Mouse (Mus musculus) spleen, adult 2 months (tissue): ENCODE data around the gene 5830473C10Rik. TPM values are rescaled to one million over a fixed set of nuclear protein-coding genes. Genes with fewer than 3 reads are reported as not detected.
A peak's percentile ranks its signal among the peaks of the same experiment; 100 is the strongest.

Source experiments
- DNase-seq, 2 experiments: peaks; one replicate each; pipeline versions ENCODE4 v3.0.0 to v3.0.0-alpha.2; 2012 to 2021; ENCODE audit warnings: low spot score in 2 of 2, low read depth in 1 of 2
- H3K27ac ChIP-seq: fragments of 200-500 bp; 2 replicates; pipeline ENCODE4 v1.5.1; 2012; ENCODE audit warnings: low read length, inconsistent platforms; ENCODE audit not compliant: insufficient read depth
- H3K27me3 ChIP-seq: fragments of 200-500 bp; 2 replicates; pipeline ENCODE4 v1.6.1; 2012; ENCODE audit warnings: mild to moderate bottlenecking, moderate library complexity, low read length, inconsistent platforms; ENCODE audit not compliant: control insufficient read depth, insufficient read depth
- H3K36me3 ChIP-seq: fragments of 200-500 bp; 2 replicates; pipeline ENCODE4 v1.6.1; 2012; ENCODE audit warnings: mild to moderate bottlenecking, low read length, inconsistent platforms; ENCODE audit not compliant: control insufficient read depth, insufficient read depth
- H3K4me1 ChIP-seq: fragments of 200-500 bp; 2 replicates; pipeline ENCODE4 v1.6.1; 2011; ENCODE audit warnings: inconsistent platforms; ENCODE audit not compliant: control insufficient read depth, insufficient read depth, insufficient read length
- H3K4me3 ChIP-seq: fragments of 200-500 bp; 2 replicates; pipeline ENCODE4 v1.5.1; 2011; ENCODE audit warnings: mild to moderate bottlenecking, inconsistent platforms; ENCODE audit not compliant: insufficient read depth, insufficient read length; ENCODE audit errors: extremely low read depth
- CTCF ChIP-seq: fragments of 200-500 bp; IDR thresholded peaks from 2 replicates; pipeline ENCODE4 v1.5.1; 2011; ENCODE audit warnings: mild to moderate bottlenecking, inconsistent platforms; ENCODE audit not compliant: insufficient read depth, insufficient read length, insufficient replicate concordance; ENCODE audit errors: extremely low read depth
- POLR2A ChIP-seq: fragments of 200-500 bp; IDR thresholded peaks from 2 replicates; pipeline ENCODE4 v1.6.1; 2011; ENCODE audit warnings: low read depth, low read length, inconsistent platforms
- WGBS: fragments of 180-500 bp; shearing (Covaris S2); methylation state at CpG from one replicate; pipeline ENCODE4 v1.1.7; 2018; 5-methylcytosine and 5-hydroxymethylcytosine counted together
- polyA plus RNA-seq: library from polyadenylated mRNA; depleted of rRNA; stranded (reverse); fragments of >200 nt; gene quantifications from 2 replicates; pipeline ENCODE4 v1.2.3, GENCODE M21; 2012; rRNA removed

Gene 5830473C10Rik
- polyA plus RNA-seq, 1 experiment, result not detected

DNA sequence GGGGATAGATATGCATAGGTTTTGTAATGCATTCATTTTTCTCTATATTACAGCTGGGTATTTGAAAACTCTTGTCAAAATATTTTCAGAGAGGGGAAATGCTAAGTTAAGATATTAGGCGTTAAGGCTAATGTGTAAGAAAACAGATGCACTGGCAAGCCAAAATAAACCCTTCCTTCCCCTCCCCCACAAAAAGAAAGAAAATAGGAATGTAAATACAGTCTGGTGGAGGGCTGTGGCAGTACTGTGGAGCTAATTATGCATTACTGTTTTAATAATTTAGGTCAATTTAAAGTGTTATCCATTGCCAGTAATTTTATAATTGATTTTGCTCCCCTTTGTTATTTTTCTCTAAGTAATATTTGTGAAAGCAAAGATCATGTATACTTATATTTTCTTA, 67.6 kb downstream of the 5830473C10Rik start:
- peaks cover 8% of the 10 kb centered on the region; the same call in 1 of the 2 replicates for H3K4me1 ChIP-seq
- no peaks in the 10 kb centered on the region for H3K27me3 ChIP-seq
- no peak for DNase-seq
- no peak overlapping the region for H3K27ac ChIP-seq
- no peak for TF ChIP-seq POLR2A
- TF ChIP-seq CTCF, result no peak
- no peaks in the 10 kb centered on the region for H3K36me3 ChIP-seq
- 76% methylated on average over 1 of the region's 1 CpGs for WGBS
- H3K4me3 ChIP-seq, result no peak overlapping the region

GRCm38 (mm10) chr5:90634885-90635284, 74.0 kb downstream of the 5830473C10Rik start:
- DNase-seq, result no peak
- no peak overlapping the region for H3K27ac ChIP-seq
- no peaks in the 10 kb centered on the region for H3K4me1 ChIP-seq
- H3K4me3 ChIP-seq, result no peak overlapping the region
- no peaks in the 10 kb centered on the region for H3K36me3 ChIP-seq
- 91% methylated on average over 7 of the region's 7 CpGs for WGBS
- TF ChIP-seq POLR2A (no peak), CTCF (no peak)
- no peaks in the 10 kb centered on the region for H3K27me3 ChIP-seq

DNA sequence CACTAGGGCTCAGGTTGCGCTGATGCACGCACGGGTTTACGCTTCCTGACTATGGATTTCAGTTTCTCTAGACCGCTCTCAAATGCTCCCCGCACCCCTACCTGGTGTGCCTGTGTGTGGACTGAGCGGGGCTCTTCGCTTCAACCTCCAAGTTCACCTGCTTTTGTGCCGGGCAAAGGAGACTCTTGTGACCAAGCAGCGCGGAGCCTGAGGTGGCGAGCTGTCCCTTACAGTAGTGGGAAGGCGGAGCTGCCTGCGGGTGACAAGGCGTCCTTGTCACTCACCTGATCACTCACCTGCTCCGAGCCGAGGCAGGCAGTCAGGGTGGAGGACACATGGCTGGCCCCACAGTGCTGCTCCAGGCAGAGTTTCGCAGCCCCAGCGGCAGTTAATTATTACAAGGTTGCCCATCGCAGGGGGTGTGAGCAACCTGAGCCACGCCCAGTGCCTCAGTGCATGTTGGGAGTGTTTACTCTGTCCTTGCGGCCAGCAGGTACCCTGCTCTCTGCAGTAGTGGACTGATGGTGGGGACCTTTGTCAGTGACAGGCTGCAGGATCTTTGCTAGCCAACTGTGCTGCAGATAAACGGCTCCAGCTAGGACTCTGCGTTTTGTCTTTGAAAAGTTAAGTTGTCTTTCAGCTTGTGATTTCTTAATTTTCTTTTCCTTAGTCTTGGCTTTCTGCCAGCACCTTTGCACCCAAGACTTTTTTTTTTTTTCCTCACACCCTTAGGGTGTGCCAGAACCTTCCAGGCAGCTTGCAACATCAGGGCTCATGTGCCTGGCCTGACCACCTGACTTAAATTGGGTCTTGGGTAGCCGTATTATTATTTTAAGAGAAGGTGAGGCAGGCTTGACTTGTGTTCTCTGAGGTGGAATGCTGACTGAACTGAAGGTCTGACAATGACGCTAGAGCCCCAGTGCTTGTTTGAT, 79.6 kb downstream of the 5830473C10Rik start, which contains the start of gene Rassf6:
Rassf6 (minus strand) TSS at position 372 of the 932 bp plus-strand sequence.
- 13% methylated on average over 26 of the region's 26 CpGs for WGBS
- DNase-seq, result peak in 1 of 2 experiments; percentile 16
- Histone ChIP-seq H3K36me3 (no peaks in the 10 kb centered on the region), H3K4me1 (no peaks in the 10 kb centered on the region; the same call in 1 of the 2 replicates), H3K27ac (no peak within 1 kb of the TSS), H3K4me3 (peak within 1 kb of the TSS; percentile 56), H3K27me3 (no peaks in the 10 kb centered on the region)
- TF ChIP-seq CTCF, result no peak
- TF ChIP-seq POLR2A, result no peak

DNA sequence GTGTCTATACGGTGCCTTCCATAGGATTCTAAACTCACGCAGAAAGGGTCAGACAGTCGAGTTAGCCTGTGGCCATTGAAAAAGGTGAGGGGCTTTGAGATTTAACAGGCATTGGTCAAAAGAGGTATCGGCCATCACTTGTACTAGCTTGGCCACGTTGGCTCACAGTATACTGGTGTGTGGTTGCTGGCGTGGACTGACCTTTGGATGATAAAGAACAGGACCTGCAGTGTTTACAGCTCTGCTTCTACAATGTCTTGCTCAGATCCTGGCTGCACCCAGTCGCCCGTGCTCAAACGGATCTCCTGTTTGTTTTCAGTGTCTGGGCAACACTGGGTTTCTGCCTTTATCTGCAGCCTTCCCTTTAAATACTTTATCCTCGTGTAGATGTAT, 80.3 kb downstream of the 5830473C10Rik start:
- no peaks in the 10 kb centered on the region for H3K27me3 ChIP-seq
- 85% methylated on average over 10 of the region's 10 CpGs for WGBS
- no peaks in the 10 kb centered on the region; the same call in 1 of the 2 replicates for H3K4me1 ChIP-seq
- no peak for DNase-seq
- no peaks in the 10 kb centered on the region for H3K36me3 ChIP-seq
- no peak overlapping the region for H3K27ac ChIP-seq
- TF ChIP-seq CTCF (no peak), POLR2A (no peak)
- no peak overlapping the region for H3K4me3 ChIP-seq

- H3K4me1 ChIP-seq, result no peaks in the 10 kb centered on the region
- WGBS, result 71% methylated on average over 3 of the region's 3 CpGs
- no peaks in the 10 kb centered on the region for H3K27me3 ChIP-seq
- no peaks in the 10 kb centered on the region for H3K36me3 ChIP-seq
- no peak for DNase-seq
- no peak for TF ChIP-seq CTCF
- TF ChIP-seq POLR2A, result no peak
- no peak overlapping the region for H3K4me3 ChIP-seq
- H3K27ac ChIP-seq, result no peak overlapping the region
Observed at GRCm38 (mm10) chr5:90645579-90645978, 84.7 kb downstream of the 5830473C10Rik start.

DNA sequence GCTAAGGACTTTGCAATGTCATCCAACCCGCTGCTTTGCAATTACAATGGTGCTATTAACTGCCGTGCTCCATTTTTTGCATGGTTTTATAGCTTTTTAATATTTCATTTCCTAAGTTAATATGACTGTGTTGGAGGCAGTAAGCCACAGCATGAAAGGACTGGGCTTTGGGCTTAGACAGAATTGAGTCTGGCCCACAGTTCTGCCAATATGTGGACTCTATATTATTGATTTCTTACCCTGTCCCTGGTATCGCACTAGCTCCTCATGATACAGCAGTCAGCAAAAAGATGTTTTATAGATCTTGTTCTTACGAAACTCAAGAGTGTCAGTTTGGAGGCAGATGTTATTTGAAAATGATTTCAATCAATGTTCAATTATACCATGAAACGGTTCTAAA, 85.5 kb downstream of the 5830473C10Rik start:
- Histone ChIP-seq H3K27ac (no peak overlapping the region; the same call in 1 of the 2 replicates), H3K27me3 (no peaks in the 10 kb centered on the region), H3K4me1 (no peaks in the 10 kb centered on the region), H3K4me3 (no peak overlapping the region), H3K36me3 (no peaks in the 10 kb centered on the region)
- 90% methylated on average over 5 of the region's 5 CpGs for WGBS
- DNase-seq, result no peak
- TF ChIP-seq CTCF (no peak), POLR2A (no peak)

Other genes starting within 250 kb of the 5830473C10Rik start
- gene Ankrd17, start 194.5 kb upstream of the 5830473C10Rik start, polyA plus RNA-seq, result 15.1 and 15.4 TPM in 2 replicates
- 0.54 and 0.79 TPM in 2 replicates for gene Gm9958, start 193.9 kb upstream of the 5830473C10Rik start, polyA plus RNA-seq
- 1.2 TPM in 2 replicates for gene Alb, start 100.2 kb upstream of the 5830473C10Rik start, polyA plus RNA-seq
- 0.70 and 0.88 TPM in 2 replicates for gene Afp, start 70.4 kb upstream of the 5830473C10Rik start, polyA plus RNA-seq
- gene Afm, start 42.2 kb upstream of the 5830473C10Rik start, polyA plus RNA-seq, result 0.05 TPM in 1 of 2 replicates, not detected in the other
- 0.22 and 0.55 TPM in 2 replicates for gene Rassf6, start 79.5 kb downstream of the 5830473C10Rik start, polyA plus RNA-seq
- gene Cxcl5, start 198.3 kb downstream of the 5830473C10Rik start, polyA plus RNA-seq, result 1.1 and 2.0 TPM in 2 replicates
- gene Ppbp, start 207.4 kb downstream of the 5830473C10Rik start, polyA plus RNA-seq, result 309 and 337 TPM in 2 replicates
- 189 and 240 TPM in 2 replicates for gene Pf4, start 211.3 kb downstream of the 5830473C10Rik start, polyA plus RNA-seq
- gene Cxcl3, start 225.0 kb downstream of the 5830473C10Rik start, polyA plus RNA-seq, result 0.06 TPM in 1 of 2 replicates, not detected in the other
- gene Cxcl15, start 233.4 kb downstream of the 5830473C10Rik start, polyA plus RNA-seq, result not detected in 2 replicates